Mouse (Mus musculus) neural tube, embryonic 13.5 days (tissue): ENCODE data around the gene Grik2. TPM values are rescaled to one million over a fixed set of nuclear protein-coding genes. Genes with fewer than 3 reads are reported as not detected.

ENCODE experiments used
- ATAC-seq: fragments of 200-750 bp; cut with Nextera tagmentation; 2 replicates; pipeline ENCODE4 v1.8.0; 2017; ENCODE audit warnings: low read depth, mild to moderate bottlenecking, moderate TSS enrichment, moderate library complexity
- H3K27ac ChIP-seq: fragments of 300-500 bp; sonication (generic); replicated peaks from 2 replicates; pipeline ENCODE4 v1.5.1; 2015; ENCODE audit warnings: moderate library complexity, mild to moderate bottlenecking, inconsistent platforms
- H3K27me3 ChIP-seq: fragments of 300-500 bp; sonication (generic); 2 replicates; pipeline ENCODE4 v1.6.1; 2015; ENCODE audit warnings: mild to moderate bottlenecking, inconsistent platforms
- H3K36me3 ChIP-seq: fragments of 300-500 bp; sonication (generic); 2 replicates; pipeline ENCODE4 v1.6.1; 2015; ENCODE audit warnings: mild to moderate bottlenecking, inconsistent platforms
- H3K4me1 ChIP-seq: fragments of 300-500 bp; sonication (generic); replicated peaks from 2 replicates; pipeline ENCODE4 v1.6.1; 2015; ENCODE audit warnings: inconsistent platforms
- H3K4me2 ChIP-seq: fragments of 300-500 bp; sonication (generic); 2 replicates; pipeline ENCODE4 v1.6.1; 2015; ENCODE audit warnings: inconsistent platforms, mild to moderate bottlenecking, moderate library complexity
- H3K4me3 ChIP-seq: fragments of 300-500 bp; sonication (generic); 2 replicates; pipeline ENCODE4 v1.5.1; 2015; ENCODE audit warnings: mild to moderate bottlenecking, inconsistent platforms
- H3K9ac ChIP-seq: fragments of 300-500 bp; sonication (generic); 2 replicates; pipeline ENCODE4 v1.6.1; 2015; ENCODE audit warnings: moderate library complexity, mild to moderate bottlenecking, inconsistent platforms
- H3K9me3 ChIP-seq: fragments of 300-500 bp; sonication (generic); 2 replicates; pipeline ENCODE4 v1.6.1; 2016; ENCODE audit warnings: inconsistent platforms
- WGBS: fragments of 180-500 bp; shearing (Covaris S2); methylation state at CpG from one replicate; pipeline ENCODE4 v1.1.7; 2015; 5-methylcytosine and 5-hydroxymethylcytosine counted together
- polyA plus RNA-seq: library from polyadenylated mRNA; unstranded; fragments of >200 nt; fragmentation: Nextera tagmentation; extraction: Ambion mirVana; gene quantifications from 2 replicates; pipeline ENCODE4 v1.2.1, GENCODE M21; 2015

Grik2 gene
- polyA plus RNA-seq, 1 experiment from 2014 or later = 28.6 TPM

GRCm38 (mm10) chr10:49782061-49782460 lies 6.5 kb downstream of the Grik2 start:
- peak; percentile 48; the same call in 1 of the 2 replicates for ATAC-seq
- H3K4me1 ChIP-seq = peaks cover 56% of the 10 kb centered on the region

GRCm38 (mm10) chr10:49780430-49780829 lies 8.1 kb downstream of the Grik2 start:
- Histone ChIP-seq H3K36me3 (no peaks in the 10 kb centered on the region), H3K4me2 (peak overlapping the region; percentile 80), H3K9me3 (no peaks in the 10 kb centered on the region), H3K4me3 (peak overlapping the region; percentile 64), H3K27me3 (no peaks in the 10 kb centered on the region), H3K27ac (no peak overlapping the region), H3K9ac (peak overlapping the region; percentile 84), H3K4me1 (peaks cover 56% of the 10 kb centered on the region)
- 60% methylated on average over 2 of the region's 2 CpGs for WGBS
- no peak for ATAC-seq

More at GRCm38 (mm10) chr10:49782061-49782460, 6.5 kb downstream of the Grik2 start:
- Histone ChIP-seq H3K4me2 (peak overlapping the region; percentile 80), H3K4me3 (peak overlapping the region; percentile 64), H3K27ac (peak overlapping the region; percentile 92), H3K9me3 (no peaks in the 10 kb centered on the region), H3K9ac (peak overlapping the region; percentile 84), H3K36me3 (no peaks in the 10 kb centered on the region), H3K27me3 (no peaks in the 10 kb centered on the region)
- WGBS = 2% methylated on average over 7 of the region's 7 CpGs

- Histone ChIP-seq H3K27ac (no peak overlapping the region), H3K36me3 (no peaks in the 10 kb centered on the region), H3K9ac (no peak overlapping the region), H3K4me1 (peaks cover 18% of the 10 kb centered on the region), H3K9me3 (no peaks in the 10 kb centered on the region), H3K27me3 (no peaks in the 10 kb centered on the region), H3K4me3 (no peak overlapping the region), H3K4me2 (no peak overlapping the region)
- no peak for ATAC-seq
Observed at GRCm38 (mm10) chr10:49768897-49769296, 19.7 kb downstream of the Grik2 start.

GRCm38 (mm10) chr10:49767556-49767955 lies 21.0 kb downstream of the Grik2 start:
- no peaks in the 10 kb centered on the region for H3K9me3 ChIP-seq
- H3K36me3 ChIP-seq = no peaks in the 10 kb centered on the region
- whole genome bisulfite sequencing = 60% methylated on average over 2 of the region's 2 CpGs
- no peak for ATAC-seq
- no peak overlapping the region for H3K9ac ChIP-seq
- no peak overlapping the region for H3K4me3 ChIP-seq
- no peak overlapping the region for H3K27ac ChIP-seq
- H3K4me2 ChIP-seq = no peak overlapping the region
- no peaks in the 10 kb centered on the region for H3K27me3 ChIP-seq
- peaks cover 18% of the 10 kb centered on the region for H3K4me1 ChIP-seq

- Histone ChIP-seq H3K4me1 (0 out of 2 replicates have a peak, but pooled peaks cover 4% of the 10 kb centered on the region), H3K9me3 (no peaks in the 10 kb centered on the region), H3K27ac (no peak overlapping the region), H3K36me3 (no peaks in the 10 kb centered on the region), H3K4me3 (no peak overlapping the region), H3K9ac (no peak overlapping the region), H3K4me2 (no peak overlapping the region), H3K27me3 (no peaks in the 10 kb centered on the region)
- WGBS = 36% methylated on average over 2 of the region's 2 CpGs
- ATAC-seq = no peak; the same call in 1 of the 2 replicates
Observed at GRCm38 (mm10) chr10:49762607-49763006, 26.0 kb downstream of the Grik2 start.

GRCm38 (mm10) chr10:49751769-49752168 lies 36.8 kb downstream of the Grik2 start:
- peaks cover 4% of the 10 kb centered on the region; the same call in 1 of the 2 replicates for H3K4me1 ChIP-seq
- no peaks in the 10 kb centered on the region for H3K27me3 ChIP-seq
- no peaks in the 10 kb centered on the region for H3K9me3 ChIP-seq
- H3K4me2 ChIP-seq = no peak overlapping the region
- no peak overlapping the region for H3K4me3 ChIP-seq
- no peak overlapping the region for H3K27ac ChIP-seq
- no peaks in the 10 kb centered on the region for H3K36me3 ChIP-seq
- WGBS = 45% methylated on average over 2 of the region's 2 CpGs
- ATAC-seq = no peak
- H3K9ac ChIP-seq = no peak overlapping the region

- Histone ChIP-seq H3K4me2 (no peak overlapping the region), H3K4me1 (no peaks in the 10 kb centered on the region), H3K4me3 (no peak overlapping the region), H3K27me3 (no peaks in the 10 kb centered on the region), H3K27ac (no peak overlapping the region), H3K36me3 (no peaks in the 10 kb centered on the region), H3K9ac (no peak overlapping the region), H3K9me3 (no peaks in the 10 kb centered on the region)
- WGBS = 78% methylated on average over 2 of the region's 2 CpGs
- no peak for ATAC-seq
Observed at GRCm38 (mm10) chr10:49731841-49732240, 56.7 kb downstream of the Grik2 start.

- no peak overlapping the region for H3K9ac ChIP-seq
- no peak overlapping the region for H3K4me2 ChIP-seq
- no peak overlapping the region for H3K27ac ChIP-seq
- no peaks in the 10 kb centered on the region for H3K4me1 ChIP-seq
- 90% methylated on average over 2 of the region's 2 CpGs for WGBS
- H3K4me3 ChIP-seq = no peak overlapping the region
- no peak for ATAC-seq
- H3K9me3 ChIP-seq = no peaks in the 10 kb centered on the region
- H3K36me3 ChIP-seq = no peaks in the 10 kb centered on the region
- no peaks in the 10 kb centered on the region for H3K27me3 ChIP-seq
Observed at GRCm38 (mm10) chr10:49723706-49724105, 64.9 kb downstream of the Grik2 start.

- Histone ChIP-seq H3K9ac (no peak overlapping the region), H3K4me2 (no peak overlapping the region), H3K27ac (no peak overlapping the region), H3K36me3 (no peaks in the 10 kb centered on the region), H3K4me3 (no peak overlapping the region), H3K27me3 (no peaks in the 10 kb centered on the region), H3K4me1 (no peaks in the 10 kb centered on the region), H3K9me3 (no peaks in the 10 kb centered on the region)
- 68% methylated on average over 5 of the region's 5 CpGs for WGBS
- no peak for ATAC-seq
Observed at GRCm38 (mm10) chr10:49716856-49717255, 71.7 kb downstream of the Grik2 start.

GRCm38 (mm10) chr10:49709748-49710147 lies 78.8 kb downstream of the Grik2 start:
- WGBS = 92% methylated on average over 3 of the region's 3 CpGs
- no peak overlapping the region for H3K9ac ChIP-seq
- no peak overlapping the region for H3K27ac ChIP-seq
- H3K9me3 ChIP-seq = no peaks in the 10 kb centered on the region
- H3K27me3 ChIP-seq = no peaks in the 10 kb centered on the region
- no peak for ATAC-seq
- H3K4me3 ChIP-seq = no peak overlapping the region
- H3K4me2 ChIP-seq = no peak overlapping the region
- no peaks in the 10 kb centered on the region for H3K36me3 ChIP-seq
- H3K4me1 ChIP-seq = no peaks in the 10 kb centered on the region

GRCm38 (mm10) chr10:49704446-49704845 lies 84.1 kb downstream of the Grik2 start:
- Histone ChIP-seq H3K36me3 (no peaks in the 10 kb centered on the region), H3K9me3 (no peaks in the 10 kb centered on the region), H3K27me3 (no peaks in the 10 kb centered on the region), H3K4me3 (no peak overlapping the region), H3K27ac (no peak overlapping the region), H3K4me2 (no peak overlapping the region), H3K9ac (no peak overlapping the region), H3K4me1 (no peaks in the 10 kb centered on the region)
- 92% methylated on average over 8 of the region's 8 CpGs for whole genome bisulfite sequencing
- no peak for ATAC-seq

GRCm38 (mm10) chr10:49652320-49652719 lies 136.2 kb downstream of the Grik2 start:
- Histone ChIP-seq H3K9me3 (no peaks in the 10 kb centered on the region), H3K4me2 (no peak overlapping the region), H3K9ac (no peak overlapping the region), H3K27me3 (no peaks in the 10 kb centered on the region), H3K36me3 (no peaks in the 10 kb centered on the region), H3K4me1 (no peaks in the 10 kb centered on the region), H3K27ac (no peak overlapping the region), H3K4me3 (no peak overlapping the region)
- 44% methylated on average over 1 of the region's 1 CpGs for WGBS
- no peak for ATAC-seq

GRCm38 (mm10) chr10:49647116-49647515 lies 141.4 kb downstream of the Grik2 start:
- Histone ChIP-seq H3K4me1 (no peaks in the 10 kb centered on the region), H3K4me3 (no peak overlapping the region), H3K9ac (no peak overlapping the region), H3K27me3 (no peaks in the 10 kb centered on the region), H3K9me3 (no peaks in the 10 kb centered on the region), H3K27ac (no peak overlapping the region), H3K4me2 (no peak overlapping the region), H3K36me3 (no peaks in the 10 kb centered on the region)
- WGBS = 86% methylated on average over 2 of the region's 2 CpGs
- no peak for ATAC-seq
